Mouse (Mus musculus): ENCODE results near the gene Chn2.

DNA sequence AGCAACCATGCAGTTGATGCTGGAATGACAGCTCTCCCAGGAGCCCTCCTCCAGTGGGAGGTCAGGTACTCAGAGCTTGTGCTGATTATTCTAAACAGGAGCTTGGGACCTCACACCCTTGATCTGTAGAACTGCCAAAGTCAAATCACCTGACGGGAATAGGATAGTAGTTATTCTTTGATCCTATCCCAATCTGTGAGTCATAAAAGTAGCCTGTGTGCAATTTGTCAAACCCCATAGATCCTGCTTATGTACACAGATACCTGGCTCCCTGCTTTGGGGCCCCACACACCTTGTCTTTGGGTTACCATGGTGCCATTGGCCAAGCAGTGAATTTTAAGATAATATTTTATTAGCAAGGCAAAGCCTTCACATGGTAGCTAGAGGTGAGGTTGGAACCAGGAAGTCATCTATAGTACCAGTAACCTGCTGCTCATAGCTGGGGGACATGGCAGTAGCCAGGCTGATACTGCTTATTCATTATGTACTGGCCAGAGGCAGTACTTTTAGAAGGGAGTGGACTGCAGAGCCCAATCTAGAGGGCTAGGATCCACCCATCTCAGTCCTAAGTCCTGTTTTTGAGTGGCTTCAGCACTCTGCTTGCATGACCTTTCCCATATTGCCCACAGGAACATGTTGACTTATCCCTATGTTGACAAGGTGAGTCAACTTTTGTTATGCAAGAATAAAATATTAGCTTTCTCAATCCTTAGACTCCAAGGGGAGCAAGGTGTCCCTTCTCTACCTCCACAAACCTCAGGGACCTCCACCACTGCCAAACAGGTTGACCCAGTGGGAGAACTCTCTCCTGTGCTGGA, 139.9 kb downstream of the Chn2 start:
- no peak for TF ChIP-seq IRF4 (IDR thresholded peaks at IDR 0.05; ENCODE audit: low read depth, low read length)
- no peak for TF ChIP-seq CTCF (conservative IDR thresholded peaks at IDR 0.05 in 1 of 2, IDR thresholded peaks at IDR 0.05 in 1 of 2; ENCODE audit: low read depth in 2 of 2, low read length in 2 of 2)
- no peak for TF ChIP-seq EP300 (IDR thresholded peaks at IDR 0.05; ENCODE audit: low read length)
- TF ChIP-seq POLR2A (IDR thresholded peaks at IDR 0.05; ENCODE audit: low read depth, low read length) = no peak
- TF ChIP-seq USF1 (IDR thresholded peaks at IDR 0.05; ENCODE audit: low read depth, low read length) = no peak
- no peak for TF ChIP-seq MAX (IDR thresholded peaks at IDR 0.05; ENCODE audit: low read length)
- TF ChIP-seq ELF1 (IDR thresholded peaks at IDR 0.05; ENCODE audit: low read depth, low read length) = no peak
- no peak for TF ChIP-seq CHD1 (IDR thresholded peaks at IDR 0.05; ENCODE audit: low read depth, low read length)
- no peak for TF ChIP-seq POLR2AphosphoS2 (IDR thresholded peaks at IDR 0.05; ENCODE audit: low read depth, low read length)
